Mouse (Mus musculus) cortical plate, adult 2 months (tissue): ENCODE data around the gene Aktip. TPM values are rescaled to one million over a fixed set of nuclear protein-coding genes. Genes with fewer than 3 reads are reported as not detected.

ENCODE experiments used
- H3K27ac ChIP-seq: fragments of 200-500 bp; 2 replicates; pipeline ENCODE4 v1.5.1; 2012; ENCODE audit warnings: low read length, control low read depth, inconsistent platforms; ENCODE audit not compliant: insufficient read depth
- H3K4me1 ChIP-seq: fragments of 200-500 bp; 2 replicates; pipeline ENCODE4 v1.6.1; 2011; ENCODE audit warnings: low read length; ENCODE audit not compliant: control insufficient read depth, insufficient read depth
- H3K4me3 ChIP-seq: fragments of 200-500 bp; 2 replicates; pipeline ENCODE4 v1.5.1; 2011; ENCODE audit warnings: mild to moderate bottlenecking, low read length, control low read depth; ENCODE audit not compliant: insufficient read depth
- CTCF ChIP-seq: fragments of 200-500 bp; IDR thresholded peaks from 2 replicates; pipeline ENCODE4 v1.5.1; 2011; ENCODE audit warnings: mild to moderate bottlenecking, control low read depth, low read length; ENCODE audit not compliant: insufficient read depth; ENCODE audit errors: extremely low read depth
- POLR2A ChIP-seq: fragments of 200-500 bp; IDR thresholded peaks from 2 replicates; pipeline ENCODE4 v1.6.1; 2011; ENCODE audit warnings: mild to moderate bottlenecking, low read length, control low read depth; ENCODE audit not compliant: insufficient read depth; ENCODE audit errors: extremely low read depth
- polyA plus RNA-seq: library from polyadenylated mRNA; depleted of rRNA; stranded (reverse); fragments of >200 nt; gene quantifications from 2 replicates; pipeline ENCODE4 v1.2.3, GENCODE M21; 2012

The Aktip gene
- polyA plus RNA-seq, 1 experiment: 120 TPM

DNA sequence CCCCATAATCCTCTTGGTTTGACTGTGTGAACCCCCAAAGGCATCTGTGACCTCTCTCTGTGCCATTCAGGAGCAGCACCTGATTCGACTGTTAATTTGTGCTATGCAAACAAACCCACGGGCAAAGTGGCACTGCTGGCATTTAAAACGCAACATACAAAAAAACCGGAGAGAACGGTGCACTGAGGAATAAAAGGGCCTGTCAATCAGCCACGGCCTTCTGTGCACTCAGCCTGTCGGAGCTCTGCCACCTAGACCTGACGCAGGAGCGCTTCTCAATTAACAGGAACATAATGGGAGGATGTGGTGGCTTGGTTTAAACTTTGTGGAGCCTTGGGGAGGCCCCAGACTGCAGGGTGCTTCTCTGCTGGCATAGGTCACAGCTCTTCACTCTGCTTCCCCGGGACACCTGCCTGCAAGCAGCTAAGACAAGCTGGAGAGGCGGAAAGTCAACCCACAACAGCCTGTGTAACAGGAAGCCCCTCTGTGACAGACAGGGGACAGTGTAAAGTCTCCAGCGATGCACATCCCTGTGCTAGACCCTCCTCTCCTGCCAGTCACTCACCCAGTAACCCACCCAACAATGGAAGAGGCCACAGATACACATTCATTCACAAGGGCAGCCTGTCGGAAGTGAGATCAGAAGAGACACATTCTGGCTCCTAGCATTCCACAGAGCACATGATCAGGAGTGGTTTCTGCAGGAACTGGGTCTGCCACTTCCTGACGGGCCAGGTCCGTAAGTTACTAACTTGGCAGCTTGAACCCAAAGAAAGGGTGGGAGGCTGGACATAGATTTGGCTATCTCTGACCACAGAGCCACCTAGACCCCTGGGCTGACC lies 39.6 kb downstream of the Aktip start:
- H3K4me3 ChIP-seq: no peak overlapping the region
- no peak overlapping the region for H3K27ac ChIP-seq
- no peaks in the 10 kb centered on the region for H3K4me1 ChIP-seq
- TF ChIP-seq CTCF: no peak
- TF ChIP-seq POLR2A: no peak

GRCm38 (mm10) chr8:91158617-91159016 lies 41.2 kb downstream of the Aktip start:
- Histone ChIP-seq H3K27ac (no peak overlapping the region), H3K4me3 (no peak overlapping the region), H3K4me1 (no peaks in the 10 kb centered on the region)
- TF ChIP-seq CTCF (no peak), POLR2A (no peak)

DNA sequence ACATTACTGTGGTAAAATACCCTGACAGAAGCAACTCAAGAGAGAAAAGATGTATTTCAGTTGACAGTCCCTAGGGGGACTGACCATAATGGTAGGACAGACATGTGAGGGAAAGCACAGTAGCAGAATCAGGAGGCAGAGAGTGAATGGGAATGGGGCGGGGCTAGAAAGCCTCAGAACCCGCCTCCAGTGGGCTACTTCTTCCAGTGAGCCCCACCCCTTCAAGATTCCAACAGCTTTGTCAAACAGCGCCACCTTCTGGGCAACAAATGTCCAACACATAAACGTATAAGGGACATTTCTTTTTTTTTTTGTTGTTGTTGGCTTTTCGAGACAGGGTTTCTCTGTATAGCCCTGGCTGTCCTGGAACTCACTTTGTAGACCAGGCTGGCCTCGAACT lies 45.2 kb downstream of the Aktip start:
- no peak for TF ChIP-seq POLR2A
- 0 out of 2 replicates have a peak, but pooled peaks have one; percentile 10 for TF ChIP-seq CTCF
- Histone ChIP-seq H3K4me3 (no peak overlapping the region), H3K4me1 (no peaks in the 10 kb centered on the region), H3K27ac (no peak overlapping the region)

GRCm38 (mm10) chr8:91153831-91154230 lies 45.9 kb downstream of the Aktip start:
- Histone ChIP-seq H3K4me1 (no peaks in the 10 kb centered on the region), H3K4me3 (no peak overlapping the region), H3K27ac (no peak overlapping the region)
- TF ChIP-seq CTCF: 0 out of 2 replicates have a peak, but pooled peaks have one; percentile 1
- TF ChIP-seq POLR2A: no peak

DNA sequence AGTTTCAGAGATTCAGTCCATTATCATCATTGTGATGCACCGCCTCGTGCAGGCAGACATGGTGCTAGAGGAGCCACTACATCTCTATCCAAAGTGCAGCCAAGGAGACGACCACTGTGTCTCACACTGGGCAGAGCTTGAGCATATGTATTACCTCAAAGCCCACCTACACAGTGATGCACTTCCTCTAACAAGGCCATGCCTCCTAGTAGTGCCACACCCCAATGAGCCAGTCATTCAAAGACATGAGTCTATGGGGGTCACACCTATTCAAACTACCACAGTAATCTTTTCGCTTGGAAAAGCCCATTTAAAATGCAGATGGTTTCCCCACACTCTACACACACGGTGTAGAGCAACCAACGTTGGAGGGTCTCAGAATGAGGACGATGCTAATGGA lies 48.2 kb downstream of the Aktip start:
- Histone ChIP-seq H3K4me1 (no peaks in the 10 kb centered on the region), H3K4me3 (no peak overlapping the region), H3K27ac (no peak overlapping the region)
- no peak for TF ChIP-seq POLR2A
- no peak for TF ChIP-seq CTCF

GRCm38 (mm10) chr8:91149298-91149697 lies 50.5 kb downstream of the Aktip start:
- TF ChIP-seq CTCF: no peak
- no peak for TF ChIP-seq POLR2A
- Histone ChIP-seq H3K4me3 (no peak overlapping the region), H3K27ac (no peak overlapping the region), H3K4me1 (no peaks in the 10 kb centered on the region)

DNA sequence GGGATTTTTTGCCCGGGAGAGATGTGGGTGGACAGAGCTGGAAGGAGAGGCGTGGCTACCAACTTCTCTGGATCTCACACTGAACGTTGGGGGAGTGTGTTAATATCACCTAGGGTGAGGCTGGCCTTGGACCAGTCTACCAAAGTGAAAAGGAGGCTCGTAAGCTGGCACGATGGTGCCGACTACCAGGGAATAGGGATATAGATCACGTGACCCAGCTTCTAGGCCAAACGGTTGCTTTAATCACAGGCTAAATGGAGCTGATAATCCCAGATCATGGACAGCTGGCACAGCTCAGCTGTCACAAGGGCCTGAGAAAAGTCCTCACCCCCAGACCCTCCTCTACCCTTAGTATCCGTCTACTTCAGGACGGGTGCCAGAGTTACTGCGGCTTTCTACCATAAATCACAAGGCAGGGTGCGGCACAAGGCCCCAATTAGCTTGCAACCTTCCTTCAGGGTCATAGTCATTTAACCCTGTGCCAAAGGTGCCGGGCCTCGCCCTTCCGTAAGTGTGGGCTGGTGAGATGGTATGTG lies 51.1 kb downstream of the Aktip start:
- Histone ChIP-seq H3K4me3 (no peak overlapping the region), H3K4me1 (no peaks in the 10 kb centered on the region)
- no peak for TF ChIP-seq POLR2A
- TF ChIP-seq CTCF: no peak

GRCm38 (mm10) chr8:91147715-91148114 lies 52.1 kb downstream of the Aktip start:
- TF ChIP-seq CTCF: peak; percentile 73
- no peak for TF ChIP-seq POLR2A
- H3K4me3 ChIP-seq: no peak overlapping the region

More for the DNA sequence above, 51.1 kb downstream of the Aktip start:
- H3K27ac ChIP-seq: no peak overlapping the region

GRCm38 (mm10) chr8:91140828-91141227 lies 58.9 kb downstream of the Aktip start:
- no peak for TF ChIP-seq POLR2A
- no peak for TF ChIP-seq CTCF
- Histone ChIP-seq H3K27ac (no peak overlapping the region), H3K4me1 (no peaks in the 10 kb centered on the region), H3K4me3 (no peak overlapping the region)

More at GRCm38 (mm10) chr8:91147715-91148114, 52.1 kb downstream of the Aktip start:
- no peak overlapping the region for H3K27ac ChIP-seq
- no peaks in the 10 kb centered on the region for H3K4me1 ChIP-seq
